Mouse (Mus musculus): ENCODE data around the gene Sez6. TPM values are rescaled to one million over a fixed set of nuclear protein-coding genes. Genes with fewer than 3 reads are reported as not detected.

Gene Sez6
- total RNA-seq, 2 experiments from 2014 or later: not detected

- no peak for ATAC-seq (replicated peaks; ENCODE audit: low FRiP score, poor library complexity, severe bottlenecking)
Observed at GRCm38 (mm10) chr11:77936846-77937245, 6.2 kb downstream of the Sez6 start.

- ATAC-seq (replicated peaks; ENCODE audit: low FRiP score, poor library complexity, severe bottlenecking): no peak
Observed at GRCm38 (mm10) chr11:77937649-77938410, 7.2 kb downstream of the Sez6 start.

- ATAC-seq (replicated peaks; ENCODE audit: low FRiP score, poor library complexity, severe bottlenecking): no peak
Observed at GRCm38 (mm10) chr11:77942230-77942629, 11.6 kb downstream of the Sez6 start.

GRCm38 (mm10) chr11:77947860-77948259 is 17.3 kb downstream of the Sez6 start:
- no peak for ATAC-seq (replicated peaks; ENCODE audit: low FRiP score, poor library complexity, severe bottlenecking)

GRCm38 (mm10) chr11:77950125-77950685 is 19.6 kb downstream of the Sez6 start:
- ATAC-seq (replicated peaks; ENCODE audit: low FRiP score, poor library complexity, severe bottlenecking): no peak

- no peak for ATAC-seq (replicated peaks; ENCODE audit: low FRiP score, poor library complexity, severe bottlenecking)
Observed at GRCm38 (mm10) chr11:77950797-77951228, 20.2 kb downstream of the Sez6 start.

GRCm38 (mm10) chr11:77953671-77954070 is 23.1 kb downstream of the Sez6 start:
- ATAC-seq (replicated peaks; ENCODE audit: low FRiP score, poor library complexity, severe bottlenecking): peak; percentile 50; the same call in 1 of the 2 replicates

- ATAC-seq (replicated peaks; ENCODE audit: low FRiP score, poor library complexity, severe bottlenecking): no peak
Observed at GRCm38 (mm10) chr11:77956428-77956827, 25.8 kb downstream of the Sez6 start.

- ATAC-seq (replicated peaks; ENCODE audit: low FRiP score, poor library complexity, severe bottlenecking): no peak
Observed at GRCm38 (mm10) chr11:77958268-77958667, 27.7 kb downstream of the Sez6 start.

GRCm38 (mm10) chr11:77958932-77959331 is 28.3 kb downstream of the Sez6 start:
- ATAC-seq (replicated peaks; ENCODE audit: low FRiP score, poor library complexity, severe bottlenecking): no peak

- no peak for ATAC-seq (replicated peaks; ENCODE audit: low FRiP score, poor library complexity, severe bottlenecking)
Observed at GRCm38 (mm10) chr11:77960199-77960598, 29.6 kb downstream of the Sez6 start.

GRCm38 (mm10) chr11:77960898-77961297 is 30.3 kb downstream of the Sez6 start:
- ATAC-seq (replicated peaks; ENCODE audit: low FRiP score, poor library complexity, severe bottlenecking): no peak

GRCm38 (mm10) chr11:77962946-77963345 is 32.3 kb downstream of the Sez6 start:
- ATAC-seq (replicated peaks; ENCODE audit: low FRiP score, poor library complexity, severe bottlenecking): no peak

- ATAC-seq (replicated peaks; ENCODE audit: low FRiP score, poor library complexity, severe bottlenecking): no peak
Observed at GRCm38 (mm10) chr11:77964415-77965095, 34.0 kb downstream of the Sez6 start.

GRCm38 (mm10) chr11:77965101-77966036 is 34.8 kb downstream of the Sez6 start:
- ATAC-seq (replicated peaks; ENCODE audit: low FRiP score, poor library complexity, severe bottlenecking): no peak

GRCm38 (mm10) chr11:77966037-77966391 is 35.4 kb downstream of the Sez6 start:
- ATAC-seq (replicated peaks; ENCODE audit: low FRiP score, poor library complexity, severe bottlenecking): no peak

GRCm38 (mm10) chr11:77967114-77967513 is 36.5 kb downstream of the Sez6 start:
- peak; percentile 80 for ATAC-seq (replicated peaks; ENCODE audit: low FRiP score, poor library complexity, severe bottlenecking)

GRCm38 (mm10) chr11:77968786-77969185 is 38.2 kb downstream of the Sez6 start:
- no peak for ATAC-seq (replicated peaks; ENCODE audit: low FRiP score, poor library complexity, severe bottlenecking)

GRCm38 (mm10) chr11:77970718-77971117 is 40.1 kb downstream of the Sez6 start:
- ATAC-seq (replicated peaks; ENCODE audit: low FRiP score, poor library complexity, severe bottlenecking): no peak

- ATAC-seq (replicated peaks; ENCODE audit: low FRiP score, poor library complexity, severe bottlenecking): no peak
Observed at GRCm38 (mm10) chr11:77973520-77973919, 42.9 kb downstream of the Sez6 start.
